Mouse (Mus musculus) MEL (cell line): ENCODE data around the gene Orc6. TPM values are rescaled to one million over a fixed set of nuclear protein-coding genes. Genes with fewer than 3 reads are reported as not detected.

ENCODE experiments used
- DNase-seq: peaks from one replicate; pipeline ENCODE4 v3.0.0; 2011; ENCODE audit warnings: low read depth, low spot score
- H3K27ac ChIP-seq: 2 replicates; pipeline ENCODE4 v1.5.1; 2012; ENCODE audit warnings: low read depth, mild to moderate bottlenecking, control low read depth, low read length, moderate library complexity; ENCODE audit not compliant: control insufficient read depth
- H3K27me3 ChIP-seq, 2 experiments: fragments of 150-350 bp in 1 of 2; sonication (generic) in 1 of 2; 2 replicates each; pipeline ENCODE4 v1.6.1; 2012; ENCODE audit warnings: low read length in 2 of 2, mild to moderate bottlenecking in 2 of 2, improper control_type of control experiment in 1 of 2, moderate library complexity in 1 of 2; ENCODE audit not compliant: insufficient read depth in 2 of 2, control insufficient read depth in 1 of 2
- H3K36me3 ChIP-seq, 2 experiments: 2 replicates each; pipeline ENCODE4 v1.6.1; 2012 to 2014; ENCODE audit warnings: low read length in 2 of 2, improper control_type of control experiment in 1 of 2, inconsistent platforms in 1 of 2, mild to moderate bottlenecking in 1 of 2; ENCODE audit not compliant: insufficient read depth in 2 of 2, control insufficient read depth in 1 of 2
- H3K4me1 ChIP-seq, 2 experiments: fragments of 150-350 bp in 1 of 2; sonication (generic) in 1 of 2; 2 replicates each; pipeline ENCODE4 v1.6.1; 2012; ENCODE audit warnings: low read length in 2 of 2, improper control_type of control experiment in 1 of 2, mild to moderate bottlenecking in 1 of 2; ENCODE audit not compliant: insufficient read depth in 2 of 2, control insufficient read depth in 1 of 2
- H3K4me3 ChIP-seq, 2 experiments: fragments of 150-350 bp in 1 of 2; sonication (generic) in 1 of 2; 2 replicates each; pipeline ENCODE4 v1.5.1; 2012; ENCODE audit warnings: low read depth in 2 of 2, low read length in 2 of 2, mild to moderate bottlenecking in 2 of 2, moderate library complexity in 2 of 2, control low read depth in 1 of 2, improper control_type of control experiment in 1 of 2; ENCODE audit not compliant: control insufficient read depth in 1 of 2, insufficient read depth in 1 of 2
- H3K79me2 ChIP-seq: 2 replicates; pipeline ENCODE4 v1.6.1; 2012; ENCODE audit warnings: mild to moderate bottlenecking, low read length, moderate library complexity; ENCODE audit not compliant: control insufficient read depth, poor library complexity, insufficient read depth
- H3K9ac ChIP-seq: 2 replicates; pipeline ENCODE4 v1.6.1; 2012; ENCODE audit warnings: low read depth, mild to moderate bottlenecking, control low read depth, low read length, moderate library complexity; ENCODE audit not compliant: control insufficient read depth, poor library complexity, severe bottlenecking
- H3K9me3 ChIP-seq: fragments of 150-350 bp; sonication (generic); replicated peaks from 2 replicates; pipeline ENCODE4 v1.6.1; 2012; ENCODE audit warnings: mild to moderate bottlenecking, low read length, improper control_type of control experiment, moderate library complexity; ENCODE audit not compliant: insufficient read depth
- CHD1 ChIP-seq: IDR thresholded peaks from 2 replicates; pipeline ENCODE4 v1.6.1; 2012; ENCODE audit warnings: low read depth, mild to moderate bottlenecking, inconsistent platforms, low read length, improper control_type of control experiment
- CHD2 ChIP-seq: IDR thresholded peaks from 2 replicates; pipeline ENCODE4 v1.6.1; 2011; ENCODE audit warnings: low read length, improper control_type of control experiment
- E2F4 ChIP-seq: IDR thresholded peaks from 2 replicates; pipeline ENCODE4 v1.6.1; 2011; ENCODE audit warnings: low read depth, low read length, improper control_type of control experiment, borderline replicate concordance
- ELF1 ChIP-seq: IDR thresholded peaks from 2 replicates; pipeline ENCODE4 v1.6.1; 2014; ENCODE audit warnings: low read depth, mild to moderate bottlenecking, inconsistent platforms, low read length, improper control_type of control experiment, moderate library complexity
- GABPA ChIP-seq: IDR thresholded peaks from 2 replicates; pipeline ENCODE4 v1.6.1; 2012; ENCODE audit warnings: low read depth, mild to moderate bottlenecking, inconsistent platforms, low read length, improper control_type of control experiment, moderate library complexity
- MAFK ChIP-seq: IDR thresholded peaks from 2 replicates; pipeline ENCODE4 v1.6.1; 2011; ENCODE audit warnings: low read depth, mild to moderate bottlenecking, low read length, improper control_type of control experiment, borderline replicate concordance
- MAX ChIP-seq: IDR thresholded peaks from 2 replicates; pipeline ENCODE4 v1.6.1; 2011; ENCODE audit warnings: low read length, improper control_type of control experiment
- MYC ChIP-seq: IDR thresholded peaks from 2 replicates; pipeline ENCODE4 v1.6.1; 2011; ENCODE audit warnings: low read depth, mild to moderate bottlenecking, low read length, improper control_type of control experiment, moderate library complexity
- NELFE ChIP-seq: IDR thresholded peaks from 2 replicates; pipeline ENCODE4 v1.6.1; 2011; ENCODE audit warnings: low read depth, low read length, improper control_type of control experiment
- POLR2A ChIP-seq, 2 experiments: IDR thresholded peaks; 2 replicates each; pipeline ENCODE4 v1.6.1; 2011 to 2012; ENCODE audit warnings: low read length in 2 of 2, mild to moderate bottlenecking in 2 of 2, control low read depth in 1 of 2, improper control_type of control experiment in 1 of 2, low read depth in 1 of 2, moderate library complexity in 1 of 2; ENCODE audit not compliant: control insufficient read depth in 1 of 2, insufficient read depth in 1 of 2, poor library complexity in 1 of 2
- POLR2AphosphoS5 ChIP-seq: IDR thresholded peaks from 2 replicates; pipeline ENCODE4 v1.6.1; 2012; ENCODE audit warnings: low read depth, borderline replicate concordance, mild to moderate bottlenecking, inconsistent platforms, low read length, moderate library complexity, mixed read lengths
- SMC3 ChIP-seq: IDR thresholded peaks from 2 replicates; pipeline ENCODE4 v1.6.1; 2011; ENCODE audit warnings: low read depth, low read length, improper control_type of control experiment
- TAL1 ChIP-seq: IDR thresholded peaks from 2 replicates; pipeline ENCODE4 v1.6.1; 2012; ENCODE audit warnings: mild to moderate bottlenecking, inconsistent platforms, low read length, moderate library complexity, mixed read lengths
- TBP ChIP-seq: IDR thresholded peaks from 2 replicates; pipeline ENCODE4 v1.8.0; 2011; ENCODE audit warnings: low read depth, low read length, improper control_type of control experiment
- UBTF ChIP-seq: IDR thresholded peaks from 2 replicates; pipeline ENCODE4 v1.6.1; 2012; ENCODE audit warnings: low read depth, mild to moderate bottlenecking, inconsistent platforms, low read length, improper control_type of control experiment, moderate library complexity, borderline replicate concordance; ENCODE audit not compliant: insufficient read depth
- ZNF384 ChIP-seq: IDR thresholded peaks from 2 replicates; pipeline ENCODE4 v1.6.1; 2012; ENCODE audit warnings: low read depth, mild to moderate bottlenecking, inconsistent platforms, low read length, improper control_type of control experiment
- polyA plus RNA-seq, 2 experiments: library from polyadenylated mRNA; stranded (reverse) in 1 of 2; unstranded in 1 of 2; fragments of >175 nt in 1 of 2; fragments of >200 nt in 1 of 2; gene quantifications; 2 replicates each; pipeline versions ENCODE4 v1.2.1 to v1.2.4; 2012; ENCODE audit warnings: low replicate concordance in 2 of 2, low read depth in 1 of 2; ENCODE audit not compliant: insufficient read length in 2 of 2, insufficient read depth in 1 of 2, missing spikeins in 1 of 2
- total RNA-seq: library from RNA; depleted of rRNA; stranded (reverse); fragments of 300-350 nt; gene quantifications from 2 replicates; pipeline ENCODE4 v1.2.3, GENCODE M21; 2012; rRNA removed

The Orc6 gene
- total and polyA plus RNA-seq, 3 experiments, result 87.7 to 115 TPM; not detected in 1

GRCm38 (mm10) chr8:85353287-85353686, 53.9 kb downstream of the Orc6 start:
- no peaks in the 10 kb centered on the region for H3K36me3 ChIP-seq

More at GRCm38 (mm10) chr8:85353287-85353686, 53.9 kb downstream of the Orc6 start:
- no peaks in the 10 kb centered on the region for H3K4me1 ChIP-seq
- DNase-seq, result no peak
- H3K9ac ChIP-seq, result no peak overlapping the region
- no peaks in the 10 kb centered on the region for H3K27me3 ChIP-seq
- TF ChIP-seq TAL1 (no peak), ZNF384 (no peak), MYC (no peak), NELFE (no peak), CHD2 (no peak), GABPA (no peak), SMC3 (no peak), MAFK (no peak), POLR2A (IDR thresholded peaks at IDR 0.05; ENCODE audit: control insufficient read depth in 1 of 2, insufficient read depth in 1 of 2, low read depth in 1 of 2, low read length in 2 of 2, poor library complexity in 1 of 2) (no peak), TBP (no peak), MAX (no peak), POLR2AphosphoS5 (no peak), UBTF (no peak), ELF1 (no peak), E2F4 (no peak), CHD1 (no peak)
- H3K79me2 ChIP-seq, result no peaks in the 10 kb centered on the region
- H3K9me3 ChIP-seq, result no peaks in the 10 kb centered on the region
- no peak overlapping the region for H3K4me3 ChIP-seq
- H3K27ac ChIP-seq, result no peak overlapping the region

Other genes starting within 250 kb of the Orc6 start
- gene Fbxw9, start 239.6 kb upstream of the Orc6 start, total RNA-seq, result 6.5 and 10.6 TPM in 2 replicates
- gene Fbxw9, start 239.6 kb upstream of the Orc6 start, polyA plus RNA-seq, result 10 to 100 TPM in 1 of 2 experiments, not detected in 1; 13.9 TPM
- not detected in 2 replicates for gene Gm5741, start 231.7 kb upstream of the Orc6 start, total RNA-seq
- 1 to 10 TPM in 1 of 2 experiments, not detected in 1; 1.0 TPM for gene Gm5741, start 231.7 kb upstream of the Orc6 start, polyA plus RNA-seq
- gene Dhps, start 227.9 kb upstream of the Orc6 start, total RNA-seq, result 42.5 and 44.6 TPM in 2 replicates
- 10 to 100 TPM in 1 of 2 experiments, not detected in 1; 68.3 TPM for gene Dhps, start 227.9 kb upstream of the Orc6 start, polyA plus RNA-seq
- 25.5 and 26.2 TPM in 2 replicates for gene Wdr83os, start 218.9 kb upstream of the Orc6 start, total RNA-seq
- gene Wdr83os, start 218.9 kb upstream of the Orc6 start, polyA plus RNA-seq, result 100 to 1,000 TPM in 1 of 2 experiments, not detected in 1; 143 TPM
- 27.0 and 29.5 TPM in 2 replicates for gene Wdr83, start 218.3 kb upstream of the Orc6 start, total RNA-seq
- gene Wdr83, start 218.3 kb upstream of the Orc6 start, polyA plus RNA-seq, result 10 to 100 TPM in 1 of 2 experiments, not detected in 1; 58.4 TPM
- 10.8 and 11.5 TPM in 2 replicates for gene Man2b1, start 216.4 kb upstream of the Orc6 start, total RNA-seq
- gene Man2b1, start 216.4 kb upstream of the Orc6 start, polyA plus RNA-seq, result 10 to 100 TPM in 1 of 2 experiments, not detected in 1; 24.7 TPM
- gene Zfp791, start 176.5 kb upstream of the Orc6 start, total RNA-seq, result not detected in 2 replicates
- under 1 TPM in 1 of 2 experiments, not detected in 1; 0.03 TPM for gene Zfp791, start 176.5 kb upstream of the Orc6 start, polyA plus RNA-seq
- gene Cks1brt, start 147.7 kb upstream of the Orc6 start, total RNA-seq, result not detected in 2 replicates
- gene Cks1brt, start 147.7 kb upstream of the Orc6 start, polyA plus RNA-seq, result not detected
- gene Olfr371, start 73.6 kb upstream of the Orc6 start, total RNA-seq, result not detected in 2 replicates
- not detected for gene Olfr371, start 73.6 kb upstream of the Orc6 start, polyA plus RNA-seq
- gene Vps35, start 170 bp downstream of the Orc6 start, total RNA-seq, result 91.5 and 92.1 TPM in 2 replicates
- gene Vps35, start 170 bp downstream of the Orc6 start, polyA plus RNA-seq, result 10 to 100 TPM in 1 of 2 experiments, not detected in 1; 68.4 TPM
- 6.7 and 10.4 TPM in 2 replicates for gene Mylk3, start 86.7 kb downstream of the Orc6 start, total RNA-seq
- gene Mylk3, start 86.7 kb downstream of the Orc6 start, polyA plus RNA-seq, result 1 to 10 TPM in 1 of 2 experiments, not detected in 1; 9.5 TPM
- 14.6 and 16.1 TPM in 2 replicates for gene 4921524J17Rik, start 133.2 kb downstream of the Orc6 start, total RNA-seq
- 10 to 100 TPM in 1 of 2 experiments, not detected in 1; 21.9 TPM for gene 4921524J17Rik, start 133.2 kb downstream of the Orc6 start, polyA plus RNA-seq
- 10.2 and 24.0 TPM in 2 replicates for gene Gpt2, start 192.9 kb downstream of the Orc6 start, total RNA-seq
- gene Gpt2, start 192.9 kb downstream of the Orc6 start, polyA plus RNA-seq, result 10 to 100 TPM in 1 of 2 experiments, not detected in 1; 25.3 TPM